Mouse (Mus musculus): ENCODE results near the gene Rnaseh2a. TPM values are rescaled to one million over a fixed set of nuclear protein-coding genes. Genes with fewer than 3 reads are reported as not detected.

Rnaseh2a gene
- polyA plus RNA-seq, 1 experiment from 2014 or later: 124 TPM

DNA sequence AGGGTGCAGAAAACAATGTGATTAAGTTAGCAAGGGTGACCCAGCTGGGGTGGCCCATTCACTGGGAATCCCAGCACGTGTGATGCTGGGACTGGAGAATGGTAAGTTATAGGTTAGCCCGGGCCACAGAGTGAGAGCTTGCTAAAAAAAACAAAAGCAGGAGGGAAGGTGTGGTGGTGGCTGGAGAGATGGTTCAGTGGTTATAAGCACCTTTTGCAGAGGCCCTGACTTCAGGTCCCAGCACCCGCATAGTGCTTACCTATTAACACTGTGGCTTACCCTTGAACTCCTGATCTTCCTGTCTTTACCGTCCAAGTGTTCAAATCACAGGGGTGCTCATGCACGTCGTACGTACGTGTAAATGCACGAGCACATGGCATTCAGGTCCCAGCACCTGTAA lies 62.5 kb downstream of the Rnaseh2a start:
- peaks cover 20% of the 10 kb centered on the region; the same call in 1 of the 2 replicates for H3K36me3 ChIP-seq (replicated peaks)
- no peak overlapping the region for H3K4me3 ChIP-seq (replicated peaks)
- H3K27me3 ChIP-seq: peaks cover 48% of the 10 kb centered on the region
- H3K4me2 ChIP-seq: no peak overlapping the region
- H3K9me3 ChIP-seq: no peaks in the 10 kb centered on the region
- 90% methylated on average over 9 of the region's 9 CpGs for WGBS
- ATAC-seq (ENCODE audit: low FRiP score): no peak
- H3K9ac ChIP-seq: no peak overlapping the region
- H3K27ac ChIP-seq: no peak overlapping the region
- H3K4me1 ChIP-seq: peaks cover 25% of the 10 kb centered on the region

Small RNA genes within 50 kb of the gene (microRNA-seq; reads per million reads assigned to microRNA genes)
- gene Gm24197: not detected

Other genes with a start within 250 kb of the Rnaseh2a start
- gene G430095P16Rik, start 246.8 kb downstream of the Rnaseh2a start, polyA plus RNA-seq (2016; fragmentation: Nextera tagmentation; extraction: Ambion mirVana): 2.2 and 3.5 TPM in 2 replicates
- gene Nfix, start 169.4 kb downstream of the Rnaseh2a start, polyA plus RNA-seq (2016; fragmentation: Nextera tagmentation; extraction: Ambion mirVana): 31.9 and 33.2 TPM in 2 replicates
- gene Dand5, start 146.9 kb downstream of the Rnaseh2a start, polyA plus RNA-seq (2016; fragmentation: Nextera tagmentation; extraction: Ambion mirVana): 5.3 and 5.6 TPM in 2 replicates
- 43.0 and 44.8 TPM in 2 replicates for gene Gadd45gip1, start 138.2 kb downstream of the Rnaseh2a start, polyA plus RNA-seq (2016; fragmentation: Nextera tagmentation; extraction: Ambion mirVana)
- gene Rad23a, start 129.1 kb downstream of the Rnaseh2a start, polyA plus RNA-seq (2016; fragmentation: Nextera tagmentation; extraction: Ambion mirVana): 108 and 118 TPM in 2 replicates
- gene Calr, start 122.8 kb downstream of the Rnaseh2a start, polyA plus RNA-seq (2016; fragmentation: Nextera tagmentation; extraction: Ambion mirVana): 619 TPM in 2 replicates
- gene Farsa, start 112.8 kb downstream of the Rnaseh2a start, polyA plus RNA-seq (2016; fragmentation: Nextera tagmentation; extraction: Ambion mirVana): 110 and 111 TPM in 2 replicates
- 76.7 and 82.9 TPM in 2 replicates for gene Syce2, start 97.7 kb downstream of the Rnaseh2a start, polyA plus RNA-seq (2016; fragmentation: Nextera tagmentation; extraction: Ambion mirVana)
- 31.1 and 33.2 TPM in 2 replicates for gene Gcdh, start 75.8 kb downstream of the Rnaseh2a start, polyA plus RNA-seq (2016; fragmentation: Nextera tagmentation; extraction: Ambion mirVana)
- gene Klf1, start 67.8 kb downstream of the Rnaseh2a start, polyA plus RNA-seq (2016; fragmentation: Nextera tagmentation; extraction: Ambion mirVana): 2.4 and 3.5 TPM in 2 replicates
- 8.7 and 9.8 TPM in 2 replicates for gene Dnase2a, start 61.2 kb downstream of the Rnaseh2a start, polyA plus RNA-seq (2016; fragmentation: Nextera tagmentation; extraction: Ambion mirVana)
- gene Mast1, start 32.4 kb downstream of the Rnaseh2a start, polyA plus RNA-seq (2016; fragmentation: Nextera tagmentation; extraction: Ambion mirVana): 29.3 and 35.3 TPM in 2 replicates
- 0.88 and 1.6 TPM in 2 replicates for gene Rtbdn, start 22.8 kb downstream of the Rnaseh2a start, polyA plus RNA-seq (2016; fragmentation: Nextera tagmentation; extraction: Ambion mirVana)
- gene Gm49661, start 334 bp downstream of the Rnaseh2a start, polyA plus RNA-seq (2016; fragmentation: Nextera tagmentation; extraction: Ambion mirVana): not detected in 2 replicates
- gene Prdx2, start 180 bp downstream of the Rnaseh2a start, polyA plus RNA-seq (2016; fragmentation: Nextera tagmentation; extraction: Ambion mirVana): 1,271 and 1,280 TPM in 2 replicates
- gene Junb, start 9.0 kb upstream of the Rnaseh2a start, polyA plus RNA-seq (2016; fragmentation: Nextera tagmentation; extraction: Ambion mirVana): 4.8 and 4.9 TPM in 2 replicates
- gene Hook2, start 20.8 kb upstream of the Rnaseh2a start, polyA plus RNA-seq (2016; fragmentation: Nextera tagmentation; extraction: Ambion mirVana): 16.1 and 18.2 TPM in 2 replicates
- gene Best2, start 44.8 kb upstream of the Rnaseh2a start, polyA plus RNA-seq (2016; fragmentation: Nextera tagmentation; extraction: Ambion mirVana): not detected in 2 replicates
- 140 TPM in 2 replicates for gene Asna1, start 55.5 kb upstream of the Rnaseh2a start, polyA plus RNA-seq (2016; fragmentation: Nextera tagmentation; extraction: Ambion mirVana)
- 156 and 175 TPM in 2 replicates for gene Trir, start 57.1 kb upstream of the Rnaseh2a start, polyA plus RNA-seq (2016; fragmentation: Nextera tagmentation; extraction: Ambion mirVana)
- gene Tnpo2, start 67.1 kb upstream of the Rnaseh2a start, polyA plus RNA-seq (2016; fragmentation: Nextera tagmentation; extraction: Ambion mirVana): 45.1 and 50.7 TPM in 2 replicates
- 32.1 and 33.7 TPM in 2 replicates for gene Fbxw9, start 90.3 kb upstream of the Rnaseh2a start, polyA plus RNA-seq (2016; fragmentation: Nextera tagmentation; extraction: Ambion mirVana)
- gene Gm5741, start 98.2 kb upstream of the Rnaseh2a start, polyA plus RNA-seq (2016; fragmentation: Nextera tagmentation; extraction: Ambion mirVana): 1.3 TPM in 1 of 2 replicates, not detected in the other
- 74.2 and 82.3 TPM in 2 replicates for gene Dhps, start 102.0 kb upstream of the Rnaseh2a start, polyA plus RNA-seq (2016; fragmentation: Nextera tagmentation; extraction: Ambion mirVana)
- gene Wdr83os, start 111.0 kb upstream of the Rnaseh2a start, polyA plus RNA-seq (2016; fragmentation: Nextera tagmentation; extraction: Ambion mirVana): 117 and 118 TPM in 2 replicates
- 48.2 and 48.8 TPM in 2 replicates for gene Wdr83, start 111.5 kb upstream of the Rnaseh2a start, polyA plus RNA-seq (2016; fragmentation: Nextera tagmentation; extraction: Ambion mirVana)
- 14.9 and 17.8 TPM in 2 replicates for gene Man2b1, start 113.5 kb upstream of the Rnaseh2a start, polyA plus RNA-seq (2016; fragmentation: Nextera tagmentation; extraction: Ambion mirVana)
- 1.4 and 1.7 TPM in 2 replicates for gene Zfp791, start 153.3 kb upstream of the Rnaseh2a start, polyA plus RNA-seq (2016; fragmentation: Nextera tagmentation; extraction: Ambion mirVana)
- gene Cks1brt, start 182.2 kb upstream of the Rnaseh2a start, polyA plus RNA-seq (2016; fragmentation: Nextera tagmentation; extraction: Ambion mirVana): not detected in 2 replicates

Measured in forebrain, embryonic 12.5 days (tissue).